In the genomic region with DNA sequence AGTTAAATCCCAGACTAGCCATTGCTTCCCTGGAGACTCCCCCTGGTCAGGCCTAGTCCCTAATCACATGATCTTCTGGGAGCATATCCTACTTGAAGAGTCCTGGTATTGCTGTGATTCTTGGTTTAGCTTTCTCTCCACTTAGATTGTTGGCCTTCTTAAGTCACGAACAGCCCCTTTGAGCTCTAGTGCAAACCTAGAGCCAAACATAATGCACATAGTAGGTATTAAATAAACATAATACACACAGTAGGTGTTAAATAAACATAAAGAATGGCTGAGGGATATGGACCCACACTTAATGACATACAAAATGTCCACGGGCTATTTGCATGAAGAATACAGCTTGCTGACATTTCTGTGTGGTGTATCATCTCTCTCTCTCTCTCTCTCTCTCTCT, we compare ENCODE assay signal across 18 mouse cellular contexts.
"Had no signal": no experiment of that assay in that cellular context is flagged by ENCODE, and none has a peak within 500 bp of the region (broad histone marks: within the 10 kb centered on the region; RNA-seq: fewer than 3 reads in every experiment).

No protein-coding gene starts in this region.

- H3K9ac ChIP-seq: limb, embryonic 12.5 days; limb, embryonic 15.5 days; midbrain, embryonic 12.5 days; midbrain, embryonic 15.5 days; neural tube, embryonic 12.5 days; neural tube, embryonic 15.5 days had no signal

- H3K4me3 ChIP-seq: layer of hippocampus, adult 2 months; limb, embryonic 12.5 days; limb, embryonic 15.5 days; midbrain, embryonic 12.5 days; midbrain, embryonic 15.5 days; neural tube, embryonic 12.5 days; neural tube, embryonic 15.5 days had no signal

- H3K4me2 ChIP-seq: limb, embryonic 12.5 days; limb, embryonic 15.5 days; midbrain, embryonic 12.5 days; midbrain, embryonic 15.5 days; neural tube, embryonic 12.5 days; neural tube, embryonic 15.5 days had no signal

- H3K9me3 ChIP-seq: limb, embryonic 12.5 days; limb, embryonic 15.5 days; midbrain, embryonic 12.5 days; midbrain, embryonic 15.5 days; neural tube, embryonic 12.5 days; neural tube, embryonic 15.5 days had no signal

- DNase-seq: kidney, adult 2 months; kidney, postnatal 25 days; layer of hippocampus, adult 9-11 months; left cerebral cortex, postnatal 4 days; lung, adult 2 months; thymus, adult 18-20 months; thymus, postnatal 36 days had no signal

- ATAC-seq: inflammation-experienced regulatory T-cells, adult 6 months; intestine, postnatal 0 days; midbrain, embryonic 15.5 days had no signal

- H3K27ac ChIP-seq: kidney, postnatal 0 days; layer of hippocampus, adult 2 months; limb, embryonic 12.5 days; limb, embryonic 15.5 days; macrophage; midbrain, embryonic 12.5 days; midbrain, embryonic 15.5 days; neural tube, embryonic 12.5 days; neural tube, embryonic 15.5 days had no signal

- H3K27me3 ChIP-seq: limb, embryonic 15.5 days; midbrain, embryonic 12.5 days; midbrain, embryonic 15.5 days; neural tube, embryonic 12.5 days; neural tube, embryonic 15.5 days had no signal

- H3K36me3 ChIP-seq: limb, embryonic 12.5 days; limb, embryonic 15.5 days; midbrain, embryonic 12.5 days; midbrain, embryonic 15.5 days; neural tube, embryonic 12.5 days; neural tube, embryonic 15.5 days had no signal
